Mouse (Mus musculus) adrenal gland, adult 10 weeks (tissue): ENCODE results near the gene Nr0b2. TPM values are rescaled to one million over a fixed set of nuclear protein-coding genes. Genes with fewer than 3 reads are reported as not detected.

ENCODE experiments used
- polyA plus RNA-seq: library from polyadenylated mRNA; stranded (reverse); fragments of 350-450 nt; fragmentation: Illumina TruSeq; extraction: RNeasy Lipid Tissue Mini Kit (QIAGEN cat#74804); gene quantifications from one replicate; pipeline ENCODE4 v1.2.3, GENCODE M21; 2014; ENCODE audit warnings: low read depth, low replicate concordance

The Nr0b2 gene
- 0.52 TPM for polyA plus RNA-seq

DNA sequence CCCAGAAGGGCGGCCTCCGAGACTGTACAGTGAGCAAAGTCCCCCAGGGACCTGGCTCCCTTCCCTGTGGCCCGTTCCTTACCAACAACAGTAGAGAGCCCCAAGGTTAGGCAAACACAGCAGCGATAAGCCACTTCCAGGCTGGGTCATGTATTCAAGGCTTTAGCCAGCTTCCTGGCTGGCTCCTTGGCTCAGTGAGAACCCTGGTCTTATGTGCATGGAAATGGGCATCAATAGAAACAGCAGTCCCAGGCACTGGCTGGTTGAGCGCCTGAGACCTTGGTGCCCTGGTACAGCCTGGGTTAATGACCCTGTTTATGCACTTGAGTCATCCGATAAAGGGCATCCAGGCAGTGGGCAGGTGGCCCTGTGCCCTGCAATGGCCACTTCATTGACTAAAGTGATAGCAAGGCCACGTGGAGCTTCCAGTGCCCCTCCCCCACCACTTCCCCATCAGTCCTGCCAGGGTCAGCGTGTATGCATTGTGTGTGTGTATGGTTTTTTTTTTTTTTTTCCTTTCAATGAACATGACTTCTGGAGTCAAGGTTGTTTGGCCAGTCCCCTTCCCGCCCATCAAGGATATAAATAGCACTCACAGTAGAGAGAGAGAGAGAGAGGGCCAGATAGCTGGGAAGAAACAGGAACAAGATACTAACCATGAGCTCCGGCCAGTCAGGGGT, at the start of gene Nr0b2:
Nr0b2 (plus strand) TSS at position 609 of the 680 bp plus-strand sequence.

DNA sequence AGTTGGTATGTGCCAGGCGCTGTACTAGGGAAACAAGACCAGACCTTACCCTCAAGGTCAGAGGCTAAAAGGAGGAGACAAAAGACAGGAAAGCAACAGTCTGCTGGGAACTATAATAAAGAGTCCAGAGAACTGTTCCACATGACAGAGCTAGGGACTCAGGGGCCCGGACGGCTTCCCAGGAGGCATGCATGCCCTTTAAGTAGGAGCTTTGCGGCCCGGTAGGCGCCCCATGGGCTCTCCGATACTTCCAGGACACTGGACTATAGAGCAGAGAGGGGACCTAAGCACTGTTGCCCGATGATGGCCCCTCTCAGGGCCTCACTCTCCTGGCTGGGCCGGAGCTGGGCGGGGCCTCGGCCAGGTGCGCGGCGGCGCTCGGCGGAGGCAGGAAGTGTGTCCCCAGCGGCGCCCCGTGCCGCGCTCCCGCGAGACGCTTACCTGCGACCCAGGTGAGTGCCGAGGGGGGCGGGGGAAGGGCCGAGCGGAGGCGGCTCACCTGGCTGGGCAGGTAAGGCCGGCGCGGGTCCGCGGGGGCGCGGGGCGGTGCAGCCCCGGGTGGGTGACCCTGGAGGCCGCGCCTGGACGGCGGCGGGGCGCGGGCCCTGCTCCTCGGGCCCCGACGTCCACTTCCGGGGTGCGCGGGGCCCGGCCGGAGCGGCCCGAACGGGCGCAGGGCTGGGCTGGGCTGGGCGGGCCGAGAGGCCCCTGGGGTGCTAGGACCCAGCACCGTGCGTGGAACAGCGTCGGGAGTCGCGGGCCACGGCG, 34.4 kb upstream of the Nr0b2 start, which contains the start of gene Kdf1:
Kdf1 (plus strand) TSS at position 363 of the 768 bp plus-strand sequence.

DNA sequence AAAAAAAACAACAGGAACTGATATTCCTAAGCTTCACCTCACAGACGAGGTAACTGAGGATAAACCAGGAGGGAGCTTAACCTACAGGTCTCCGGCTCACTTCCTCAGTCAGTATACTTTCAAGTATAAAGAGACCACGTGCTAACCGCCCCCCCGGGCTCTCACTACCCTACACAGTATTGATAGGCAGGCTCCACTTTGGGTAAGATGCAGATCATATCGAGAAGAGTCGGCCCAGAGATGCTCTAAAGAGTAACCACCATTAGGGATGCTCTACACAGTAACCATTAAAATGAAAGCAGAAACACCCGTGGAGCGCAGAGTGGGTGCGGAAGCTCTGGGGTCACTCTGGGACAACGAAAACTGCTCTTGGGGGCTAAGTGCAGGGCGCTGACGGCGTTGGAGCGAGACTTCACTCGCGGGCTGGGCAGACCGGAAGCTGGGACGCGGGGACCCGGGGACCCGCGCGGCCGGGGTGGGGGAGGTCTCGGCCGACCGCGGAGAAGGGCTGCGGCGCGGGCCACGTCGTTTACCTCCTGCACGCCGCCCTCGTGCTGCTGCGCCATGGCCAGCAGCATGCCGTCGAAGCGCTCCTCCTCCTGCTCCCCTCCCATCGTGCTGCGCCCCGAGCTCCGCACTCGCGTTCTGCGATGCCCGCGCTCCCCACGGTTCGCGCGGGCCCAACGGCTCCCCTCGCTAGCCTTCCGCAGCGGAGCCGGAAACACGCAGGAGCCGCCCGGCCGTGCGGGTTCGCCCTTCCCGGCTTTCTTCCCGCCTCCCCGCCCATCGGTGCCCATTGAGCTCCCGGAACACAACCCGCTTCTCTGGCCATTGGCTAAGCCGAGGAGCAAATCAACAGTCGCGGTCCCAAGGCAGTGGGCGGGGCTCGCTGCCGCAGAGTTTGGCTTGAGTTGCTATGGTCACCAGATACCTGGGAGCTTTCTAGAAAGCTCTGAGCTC, 7.6 kb upstream of the Nr0b2 start, which contains the start of gene Nudc:
Nudc (minus strand) TSS at position 725 of the 960 bp plus-strand sequence.

DNA sequence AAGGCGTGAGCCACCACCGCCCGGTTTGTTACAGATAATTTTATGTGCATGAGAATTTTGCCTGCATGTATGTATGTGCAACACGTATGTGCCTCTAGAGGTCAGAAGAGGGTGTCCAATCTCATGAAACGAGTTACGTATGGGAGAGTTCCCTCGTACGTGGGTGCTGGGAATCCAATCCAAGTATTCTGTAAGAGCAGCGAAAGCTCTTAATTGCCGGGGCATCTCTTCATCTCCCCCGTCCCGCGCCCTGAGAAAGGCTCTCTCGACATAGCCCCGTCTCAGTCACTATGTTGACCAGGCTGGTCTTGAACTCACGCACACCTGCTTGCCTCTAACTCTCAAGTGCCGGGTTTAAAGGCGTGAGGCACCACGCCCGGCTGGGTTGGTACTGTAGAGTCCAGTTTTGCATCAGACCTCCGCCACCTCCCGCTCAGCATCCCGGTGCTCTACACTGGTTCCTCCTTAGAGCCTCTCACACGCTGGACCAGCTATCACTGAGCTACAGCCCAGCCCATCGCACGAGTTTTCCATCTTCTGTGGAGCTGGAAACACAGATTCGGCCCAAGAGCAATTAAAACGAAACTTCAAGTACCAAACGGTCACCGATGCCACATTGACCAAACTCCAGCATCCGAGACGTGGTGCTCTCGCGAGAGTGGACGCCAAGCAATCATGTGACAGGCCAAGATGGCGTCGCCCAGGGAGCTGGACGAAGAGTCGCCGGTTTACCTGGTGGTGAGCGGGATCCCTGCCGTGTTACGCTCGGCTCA, 21.1 kb downstream of the Nr0b2 start, which contains the start of gene Gpatch3:
Gpatch3 (plus strand) TSS at position 676 of the 773 bp plus-strand sequence.

DNA sequence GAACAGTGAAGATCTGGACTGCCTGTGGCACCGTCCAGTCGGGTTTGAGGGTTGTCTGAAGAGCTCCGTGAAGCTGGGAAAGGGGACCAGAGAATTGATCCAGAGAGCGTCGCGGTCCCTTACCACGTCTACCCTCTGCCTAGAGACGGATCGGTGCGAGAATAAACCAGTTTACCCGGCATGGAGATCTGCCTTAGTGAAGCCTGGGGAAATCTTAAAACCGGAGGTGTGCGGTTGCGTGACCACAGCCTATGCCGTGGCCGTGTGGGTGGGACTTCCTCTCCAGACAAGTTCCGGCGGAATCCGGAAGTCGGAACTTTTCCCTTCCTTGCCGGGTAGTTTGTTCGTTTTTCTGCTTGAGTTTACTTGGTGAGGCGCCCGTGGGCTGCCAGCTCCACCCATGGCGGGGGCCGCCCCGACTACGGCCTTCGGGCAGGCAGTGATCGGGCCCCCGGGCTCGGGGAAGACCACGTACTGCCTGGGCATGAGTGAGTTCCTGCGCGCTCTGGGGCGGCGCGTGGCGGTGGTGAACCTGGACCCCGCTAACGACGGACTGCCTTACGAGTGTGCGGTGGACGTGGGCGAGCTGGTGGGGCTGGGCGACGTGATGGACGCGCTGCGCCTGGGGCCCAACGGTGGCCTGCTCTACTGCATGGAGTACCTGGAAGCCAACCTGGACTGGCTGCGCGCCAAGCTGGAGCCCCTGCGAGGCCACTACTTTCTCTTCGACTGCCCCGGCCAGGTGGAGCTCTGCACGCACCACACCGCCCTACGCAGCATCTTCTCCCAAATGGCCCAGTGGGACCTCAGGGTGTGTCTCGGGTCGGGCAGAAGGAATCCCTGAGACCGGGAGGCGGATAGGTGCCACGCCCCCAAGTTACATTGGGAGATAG, 31.1 kb downstream of the Nr0b2 start, which contains the start of gene Gpn2:
Gpn2 (plus strand) TSS at position 304 of the 893 bp plus-strand sequence.

DNA sequence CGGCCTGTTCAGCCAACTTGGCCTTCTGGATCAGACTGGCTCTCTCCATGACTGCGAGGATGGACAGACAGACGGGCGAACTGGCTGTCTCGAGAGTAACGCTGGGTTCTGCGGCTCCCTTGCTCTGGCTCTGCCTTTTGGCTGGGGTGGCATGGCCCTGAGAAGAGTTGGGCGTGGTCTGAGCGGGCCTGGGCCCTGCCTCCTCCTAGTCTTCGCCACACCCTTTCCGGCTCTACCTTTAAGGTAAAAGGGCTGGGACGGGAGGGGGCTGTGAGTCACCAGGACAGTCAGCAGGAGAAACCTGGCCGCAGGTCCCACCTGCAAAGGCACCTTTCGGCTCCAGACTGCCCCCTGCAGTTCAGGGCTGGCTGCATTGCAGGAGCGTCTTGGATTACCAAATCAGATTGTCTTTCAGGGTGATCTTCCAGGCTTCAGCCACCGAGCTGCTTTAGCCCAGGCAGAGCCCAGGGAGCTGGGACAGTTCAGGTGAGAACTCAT, 48.6 kb downstream of the Nr0b2 start, which contains the start of gene Sfn:
Sfn (minus strand) TSS at position 448 of the 498 bp plus-strand sequence.

Other genes starting within 250 kb of the Nr0b2 start
- 2.6 TPM for gene Wdtc1, start 199.9 kb upstream of the Nr0b2 start, polyA plus RNA-seq
- 3.6 TPM for gene Slc9a1, start 183.7 kb upstream of the Nr0b2 start, polyA plus RNA-seq
- not detected for gene Tent5b, start 73.2 kb upstream of the Nr0b2 start, polyA plus RNA-seq
- 0.52 TPM for gene Trnp1, start 54.8 kb upstream of the Nr0b2 start, polyA plus RNA-seq
- gene Kdf1, start 34.4 kb upstream of the Nr0b2 start, polyA plus RNA-seq, result not detected
- gene Nudc, start 7.4 kb upstream of the Nr0b2 start, polyA plus RNA-seq, result 46.4 TPM
- gene Gpatch3, start 21.4 kb downstream of the Nr0b2 start, polyA plus RNA-seq, result not detected
- gene Gpn2, start 31.0 kb downstream of the Nr0b2 start, polyA plus RNA-seq, result 0.47 TPM
- gene Sfn, start 48.8 kb downstream of the Nr0b2 start, polyA plus RNA-seq, result not detected
- gene Zdhhc18, start 96.8 kb downstream of the Nr0b2 start, polyA plus RNA-seq, result 2.0 TPM
- gene Pigv, start 119.3 kb downstream of the Nr0b2 start, polyA plus RNA-seq, result 4.7 TPM
- 18.5 TPM for gene Arid1a, start 203.4 kb downstream of the Nr0b2 start, polyA plus RNA-seq